Mouse (Mus musculus): Measurements from ENCODE around the gene Olfr71. TPM values are rescaled to one million over a fixed set of nuclear protein-coding genes. Genes with fewer than 3 reads are reported as not detected.

The Olfr71 gene
- polyA plus RNA-seq, 1 experiment from 2014 or later: 0.06 TPM

- no peaks in the 10 kb centered on the region for H3K9me3 ChIP-seq
- WGBS: 59% methylated on average over 3 of the region's 3 CpGs
- no peaks in the 10 kb centered on the region for H3K27me3 ChIP-seq
- H3K4me3 ChIP-seq: no peak overlapping the region
- H3K4me2 ChIP-seq (replicated peaks): no peak overlapping the region
- no peaks in the 10 kb centered on the region for H3K36me3 ChIP-seq
- no peak overlapping the region for H3K27ac ChIP-seq
- H3K9ac ChIP-seq: no peak overlapping the region
- peaks cover 13% of the 10 kb centered on the region; the same call in 1 of the 2 replicates for H3K4me1 ChIP-seq
- no peak for ATAC-seq (ENCODE audit: insufficient number of reproducible peaks, insufficient read depth, low FRiP score, low TSS enrichment)
These were observed 19.1 kb upstream of the Olfr71 start for GRCm38 (mm10) chr4:43729126-43729525.

GRCm38 (mm10) chr4:43728576-43728954, 18.5 kb upstream of the Olfr71 start:
- no peaks in the 10 kb centered on the region for H3K36me3 ChIP-seq
- no peaks in the 10 kb centered on the region for H3K27me3 ChIP-seq
- peaks cover 13% of the 10 kb centered on the region; the same call in 1 of the 2 replicates for H3K4me1 ChIP-seq
- no peak overlapping the region for H3K4me3 ChIP-seq
- no peak overlapping the region for H3K4me2 ChIP-seq (replicated peaks)
- H3K9ac ChIP-seq: no peak overlapping the region
- no peaks in the 10 kb centered on the region for H3K9me3 ChIP-seq
- WGBS: 56% methylated on average over 5 of the region's 5 CpGs
- ATAC-seq (ENCODE audit: insufficient number of reproducible peaks, insufficient read depth, low FRiP score, low TSS enrichment): no peak
- no peak overlapping the region for H3K27ac ChIP-seq

DNA sequence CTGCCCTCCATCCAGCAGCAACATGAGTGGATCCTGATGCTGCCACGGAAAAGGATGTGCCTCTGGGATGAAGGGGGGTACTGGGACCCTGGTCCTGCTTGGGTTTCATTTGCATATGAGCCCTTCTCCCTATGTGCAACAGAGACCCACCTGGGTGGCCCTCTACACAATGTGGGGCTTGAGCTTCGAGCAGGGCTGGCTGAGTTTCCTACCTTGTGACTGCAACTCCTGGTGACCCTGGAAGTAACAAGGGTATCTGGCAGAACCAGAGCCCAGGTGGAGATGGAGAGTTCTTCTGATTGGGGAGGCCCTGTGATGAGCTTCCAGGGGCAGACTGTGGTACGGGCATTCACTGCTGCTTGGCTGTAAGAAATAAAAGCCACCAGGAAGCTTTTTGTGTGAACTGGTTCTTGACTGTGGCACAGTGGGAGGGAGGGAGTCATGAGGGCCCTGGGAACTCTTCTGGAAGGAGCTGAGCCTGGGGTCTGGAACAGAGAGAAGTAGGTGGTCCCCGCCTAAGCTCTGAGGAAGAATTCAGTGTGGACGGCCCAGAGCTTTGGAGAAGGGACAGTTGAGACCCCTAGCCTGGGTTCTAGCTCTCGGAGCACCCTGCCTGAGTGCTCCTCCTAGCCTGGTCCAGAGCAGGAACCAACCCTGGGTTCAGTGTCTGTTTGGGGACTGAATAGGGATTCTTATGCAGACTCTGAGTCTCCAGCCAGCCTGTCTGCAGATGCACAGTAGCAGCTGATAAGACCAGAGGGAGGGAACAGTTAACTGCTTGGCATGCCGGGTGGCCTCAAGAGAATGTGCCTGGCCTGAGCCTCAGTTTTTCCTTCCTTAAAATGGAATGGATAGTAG, 17.9 kb upstream of the Olfr71 start:
- no peak overlapping the region for H3K27ac ChIP-seq
- H3K4me1 ChIP-seq: peaks cover 13% of the 10 kb centered on the region; the same call in 1 of the 2 replicates
- ATAC-seq (ENCODE audit: insufficient number of reproducible peaks, insufficient read depth, low FRiP score, low TSS enrichment): no peak
- 74% methylated on average over 7 of the region's 7 CpGs for WGBS
- H3K9ac ChIP-seq: no peak overlapping the region
- H3K27me3 ChIP-seq: no peaks in the 10 kb centered on the region
- no peak overlapping the region for H3K4me3 ChIP-seq
- no peaks in the 10 kb centered on the region for H3K9me3 ChIP-seq
- H3K36me3 ChIP-seq: no peaks in the 10 kb centered on the region
- H3K4me2 ChIP-seq (replicated peaks): no peak overlapping the region

GRCm38 (mm10) chr4:43726995-43727394, 16.9 kb upstream of the Olfr71 start, which contains the start of gene Hrct1:
Gene Hrct1 (plus strand): TSS chr4:43727188.
- WGBS: 31% methylated on average over 3 of the region's 3 CpGs
- no peak within 1 kb of the TSS for H3K27ac ChIP-seq
- H3K4me1 ChIP-seq: peaks cover 13% of the 10 kb centered on the region; the same call in 1 of the 2 replicates

GRCm38 (mm10) chr4:43726228-43726993, 16.4 kb upstream of the Olfr71 start:
- Histone ChIP-seq H3K36me3 (no peaks in the 10 kb centered on the region), H3K4me3 (no peak overlapping the region), H3K4me2 (replicated peaks) (no peak overlapping the region), H3K9me3 (no peaks in the 10 kb centered on the region), H3K4me1 (peaks cover 13% of the 10 kb centered on the region; the same call in 1 of the 2 replicates), H3K27ac (no peak overlapping the region), H3K27me3 (no peaks in the 10 kb centered on the region), H3K9ac (no peak overlapping the region)
- WGBS: 62% methylated on average over 12 of the region's 12 CpGs
- ATAC-seq (ENCODE audit: insufficient number of reproducible peaks, insufficient read depth, low FRiP score, low TSS enrichment): no peak

More at GRCm38 (mm10) chr4:43726995-43727394, 16.9 kb upstream of the Olfr71 start, which contains the start of gene Hrct1:
- Histone ChIP-seq H3K36me3 (no peaks in the 10 kb centered on the region), H3K4me2 (replicated peaks) (no peak within 1 kb of the TSS), H3K9me3 (no peaks in the 10 kb centered on the region), H3K27me3 (no peaks in the 10 kb centered on the region), H3K4me3 (no peak within 1 kb of the TSS), H3K9ac (no peak within 1 kb of the TSS)
- ATAC-seq (ENCODE audit: insufficient number of reproducible peaks, insufficient read depth, low FRiP score, low TSS enrichment): no peak; the same call in 1 of the 2 replicates

DNA sequence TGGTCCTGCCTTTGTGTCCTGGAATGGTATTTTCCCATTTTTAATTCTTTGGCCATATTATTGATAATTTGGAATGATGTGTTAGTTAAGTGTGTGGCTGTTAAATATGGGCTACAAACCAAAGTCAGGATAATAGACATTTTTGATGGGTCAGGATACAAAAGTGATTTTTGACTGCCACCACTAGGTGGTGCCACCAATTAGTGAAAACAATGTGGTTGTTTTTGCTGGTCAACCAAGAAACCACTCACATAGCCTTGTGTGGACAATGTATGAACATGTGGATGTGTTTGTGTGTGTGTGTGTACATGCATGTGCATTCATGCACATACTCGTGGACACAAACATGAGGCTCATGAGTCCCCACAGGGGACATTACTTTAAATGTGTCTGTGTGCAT, 14.7 kb upstream of the Olfr71 start:
- Histone ChIP-seq H3K27ac (no peak overlapping the region), H3K4me3 (no peak overlapping the region), H3K9me3 (no peaks in the 10 kb centered on the region), H3K27me3 (no peaks in the 10 kb centered on the region), H3K36me3 (no peaks in the 10 kb centered on the region), H3K4me1 (0 out of 2 replicates have a peak, but pooled peaks cover 9% of the 10 kb centered on the region), H3K9ac (no peak overlapping the region), H3K4me2 (replicated peaks) (no peak overlapping the region)
- ATAC-seq (ENCODE audit: insufficient number of reproducible peaks, insufficient read depth, low FRiP score, low TSS enrichment): no peak
- WGBS: 50% methylated on average over 1 of the region's 1 CpGs

DNA sequence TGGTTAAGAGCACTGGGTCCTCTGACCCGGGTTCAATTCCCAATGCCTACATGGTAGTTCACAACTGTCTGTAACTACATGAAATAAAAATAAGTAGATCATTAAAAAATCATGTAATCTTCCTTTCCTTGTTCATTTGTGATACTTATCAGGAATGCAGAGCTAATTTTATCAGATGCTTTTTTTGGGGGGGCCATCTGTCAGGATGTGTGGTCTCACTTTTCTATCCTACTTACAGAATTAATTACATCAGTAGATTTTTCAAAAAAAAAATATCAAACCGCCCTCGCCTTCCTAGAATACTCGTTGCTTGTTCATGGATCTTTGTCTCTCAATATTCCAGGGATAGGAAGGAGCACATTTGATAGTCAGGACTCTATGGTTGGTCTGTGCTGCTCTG, 12.1 kb upstream of the Olfr71 start:
- H3K9ac ChIP-seq: no peak overlapping the region
- H3K27me3 ChIP-seq: no peaks in the 10 kb centered on the region
- H3K4me1 ChIP-seq: no peaks in the 10 kb centered on the region
- H3K27ac ChIP-seq: no peak overlapping the region
- H3K9me3 ChIP-seq: no peaks in the 10 kb centered on the region
- no peak overlapping the region for H3K4me2 ChIP-seq (replicated peaks)
- no peak overlapping the region for H3K4me3 ChIP-seq
- no peak for ATAC-seq (ENCODE audit: insufficient number of reproducible peaks, insufficient read depth, low FRiP score, low TSS enrichment)
- no peaks in the 10 kb centered on the region for H3K36me3 ChIP-seq
- WGBS: 89% methylated on average over 4 of the region's 4 CpGs

GRCm38 (mm10) chr4:43720491-43721228, 10.6 kb upstream of the Olfr71 start:
- Histone ChIP-seq H3K9ac (peak overlapping the region; percentile 31; the same call in 1 of the 2 replicates), H3K4me3 (no peak overlapping the region), H3K9me3 (no peaks in the 10 kb centered on the region), H3K4me2 (replicated peaks) (no peak overlapping the region), H3K4me1 (no peaks in the 10 kb centered on the region), H3K27ac (peak overlapping the region; percentile 57; the same call in 1 of the 2 replicates), H3K36me3 (no peaks in the 10 kb centered on the region), H3K27me3 (no peaks in the 10 kb centered on the region)
- ATAC-seq (ENCODE audit: insufficient number of reproducible peaks, insufficient read depth, low FRiP score, low TSS enrichment): no peak
- 55% methylated on average over 15 of the region's 16 CpGs for WGBS

- ATAC-seq (ENCODE audit: insufficient number of reproducible peaks, insufficient read depth, low FRiP score, low TSS enrichment): no peak
- no peak overlapping the region for H3K4me2 ChIP-seq (replicated peaks)
- H3K4me1 ChIP-seq: no peaks in the 10 kb centered on the region
- no peak overlapping the region for H3K27ac ChIP-seq
- H3K27me3 ChIP-seq: no peaks in the 10 kb centered on the region
- H3K36me3 ChIP-seq: no peaks in the 10 kb centered on the region
- H3K4me3 ChIP-seq: no peak overlapping the region
- 32% methylated on average over 7 of the region's 7 CpGs for WGBS
- H3K9ac ChIP-seq: no peak overlapping the region
- H3K9me3 ChIP-seq: no peaks in the 10 kb centered on the region
These were observed 3.7 kb upstream of the Olfr71 start for GRCm38 (mm10) chr4:43713652-43714219.

DNA sequence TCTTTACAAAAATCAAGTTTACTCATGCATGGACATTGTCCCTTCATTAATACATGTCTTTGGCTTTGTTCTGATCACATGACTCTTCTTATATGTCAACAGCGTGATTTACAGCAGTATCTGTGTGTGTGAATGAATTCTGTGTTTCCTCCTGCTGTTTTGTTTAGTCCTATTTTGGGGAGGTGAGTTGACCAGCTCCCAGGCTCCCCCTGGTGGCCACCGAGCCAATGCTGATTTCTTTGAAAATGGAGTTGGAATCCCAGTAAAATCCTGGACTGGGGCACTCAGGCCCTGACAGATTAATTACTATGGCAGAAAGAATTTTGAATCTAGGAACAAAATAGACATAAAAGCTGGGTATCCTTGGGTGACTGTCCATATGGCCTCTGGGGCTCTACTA, 1.8 kb upstream of the Olfr71 start:
- no peak overlapping the region for H3K4me3 ChIP-seq
- no peak overlapping the region for H3K4me2 ChIP-seq (replicated peaks)
- H3K27ac ChIP-seq: no peak overlapping the region
- 1% methylated on average over 2 of the region's 2 CpGs for WGBS
- H3K27me3 ChIP-seq: no peaks in the 10 kb centered on the region
- H3K4me1 ChIP-seq: no peaks in the 10 kb centered on the region
- no peak for ATAC-seq (ENCODE audit: insufficient number of reproducible peaks, insufficient read depth, low FRiP score, low TSS enrichment)
- no peak overlapping the region for H3K9ac ChIP-seq
- H3K36me3 ChIP-seq: no peaks in the 10 kb centered on the region
- H3K9me3 ChIP-seq: no peaks in the 10 kb centered on the region

GRCm38 (mm10) chr4:43705991-43706390, 4.1 kb downstream of the Olfr71 start:
- H3K27me3 ChIP-seq: no peaks in the 10 kb centered on the region
- no peaks in the 10 kb centered on the region for H3K4me1 ChIP-seq
- H3K36me3 ChIP-seq: no peaks in the 10 kb centered on the region
- no peaks in the 10 kb centered on the region for H3K9me3 ChIP-seq
- 84% methylated on average over 13 of the region's 13 CpGs for WGBS
- H3K4me2 ChIP-seq (replicated peaks): no peak overlapping the region
- H3K9ac ChIP-seq: no peak overlapping the region
- ATAC-seq (ENCODE audit: insufficient number of reproducible peaks, insufficient read depth, low FRiP score, low TSS enrichment): no peak
- H3K27ac ChIP-seq: no peak overlapping the region
- H3K4me3 ChIP-seq: no peak overlapping the region
